Mouse (Mus musculus) ES-E14 (cell line): ENCODE results near the gene Pik3ip1. TPM values are rescaled to one million over a fixed set of nuclear protein-coding genes. Genes with fewer than 3 reads are reported as not detected.

Experiments
- DNase-seq: peaks from one replicate; pipeline ENCODE4 v3.0.0-alpha.2; 2013; ENCODE audit warnings: low read depth, low spot score
- H3K27ac ChIP-seq: 2 replicates; pipeline ENCODE4 v1.5.1; 2012; ENCODE audit warnings: low read depth, mild to moderate bottlenecking, low read length, moderate library complexity, mixed read lengths; ENCODE audit not compliant: poor library complexity, insufficient read depth, severe bottlenecking
- H3K36me3 ChIP-seq: 2 replicates; pipeline ENCODE4 v1.6.1; 2012; ENCODE audit warnings: mild to moderate bottlenecking, low read length, moderate library complexity, mixed read lengths; ENCODE audit not compliant: control insufficient read depth, poor library complexity, insufficient read depth, severe bottlenecking
- H3K4me1 ChIP-seq, 2 experiments: fragments of 150-350 bp in 1 of 2; sonication (generic) in 1 of 2; 2 replicates each; pipeline ENCODE4 v1.6.1; 2012; ENCODE audit warnings: low read length in 2 of 2, mild to moderate bottlenecking in 1 of 2, mixed read lengths in 1 of 2; ENCODE audit not compliant: control insufficient read depth in 2 of 2, insufficient read depth in 2 of 2, poor library complexity in 1 of 2
- H3K4me3 ChIP-seq, 2 experiments: fragments of 150-350 bp in 1 of 2; sonication (generic) in 1 of 2; 2 replicates each; pipeline ENCODE4 v1.5.1; 2012; ENCODE audit warnings: low read length in 2 of 2, low read depth in 1 of 2, mild to moderate bottlenecking in 1 of 2, mixed read lengths in 1 of 2; ENCODE audit not compliant: insufficient read depth in 1 of 2, poor library complexity in 1 of 2, severe bottlenecking in 1 of 2
- H3K9ac ChIP-seq: 2 replicates; pipeline ENCODE4 v1.6.1; 2012; ENCODE audit warnings: low read depth, mild to moderate bottlenecking, low read length, mixed read lengths; ENCODE audit not compliant: poor library complexity, insufficient read depth, severe bottlenecking
- H3K9me3 ChIP-seq: fragments of 150-350 bp; sonication (generic); 2 replicates; pipeline ENCODE4 v1.6.1; 2012; ENCODE audit warnings: low read depth, mild to moderate bottlenecking, low read length; ENCODE audit not compliant: control insufficient read depth, insufficient read depth
- CHD2 ChIP-seq: IDR thresholded peaks from 2 replicates; pipeline ENCODE4 v1.6.1; 2014; ENCODE audit warnings: mild to moderate bottlenecking, low read depth, low read length, inconsistent platforms
- HCFC1 ChIP-seq: IDR thresholded peaks from 2 replicates; pipeline ENCODE4 v1.6.1; 2012; ENCODE audit warnings: low read length, inconsistent platforms, borderline replicate concordance; ENCODE audit not compliant: insufficient read depth
- MAFK ChIP-seq: IDR thresholded peaks from 2 replicates; pipeline ENCODE4 v1.6.1; 2014; ENCODE audit warnings: mild to moderate bottlenecking, low read depth, low read length, inconsistent platforms; ENCODE audit not compliant: insufficient read depth
- ZC3H11A ChIP-seq: IDR thresholded peaks from 2 replicates; pipeline ENCODE4 v1.6.1; 2012; ENCODE audit warnings: low read depth, mild to moderate bottlenecking, inconsistent platforms, low read length, borderline replicate concordance
- ZNF384 ChIP-seq: IDR thresholded peaks from 2 replicates; pipeline ENCODE4 v1.6.1; 2012; ENCODE audit warnings: low read depth, low read length, inconsistent platforms
- in situ Hi-C, 2 experiments: fragments of 600-800 bp; cut with MboI; formaldehyde crosslinking; loops; one replicate each; pipeline ENCODE4 v1.15.1; 2025; ENCODE audit warnings: low sequenced_read_pairs in 2 of 2, inconsistent platforms in 1 of 2; ENCODE audit not compliant: unreplicated experiment in 2 of 2
- total RNA-seq: library from RNA; depleted of rRNA; stranded (reverse); fragments of 300-350 nt; gene quantifications from 2 replicates; pipeline ENCODE4 v1.2.3, GENCODE M21; 2012

The Pik3ip1 gene
- total RNA-seq, 1 experiment = 8.5 TPM

DNA sequence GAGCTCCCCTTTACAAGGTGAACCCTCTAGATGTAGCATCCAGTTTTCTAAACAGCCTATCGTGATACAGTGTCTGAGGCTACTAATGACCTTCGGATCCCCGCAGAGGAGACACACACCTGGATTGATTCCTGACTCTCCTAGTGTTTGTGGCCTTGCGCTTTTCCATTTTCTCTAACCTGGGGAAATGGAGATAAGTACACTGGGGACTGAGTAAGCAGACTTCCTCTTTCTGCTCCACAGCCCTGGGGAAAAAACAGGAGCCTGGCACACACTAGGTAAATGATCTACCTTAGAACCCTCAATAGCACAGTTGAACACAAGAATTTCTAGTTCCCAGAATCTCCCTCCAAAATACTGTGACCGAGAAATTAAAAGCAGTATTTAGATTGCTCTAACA is 42.3 kb upstream of the Pik3ip1 start:
- Histone ChIP-seq H3K4me1 (peaks cover 2 to 3% of the 10 kb centered on the region in 2 experiments; a peak in 2 of 4 replicates), H3K9me3 (no peaks in the 10 kb centered on the region), H3K9ac (no peak overlapping the region; the same call in 1 of the 2 replicates), H3K4me3 (peak overlapping the region in 1 of 2 experiments; percentile 99; a peak in 2 of 4 replicates), H3K27ac (no peak overlapping the region), H3K36me3 (peaks cover 11% of the 10 kb centered on the region; the same call in 1 of the 2 replicates)
- no peak for DNase-seq
- in situ Hi-C loops = no loop called here
- TF ChIP-seq HCFC1 = no peak
- no peak for TF ChIP-seq CHD2
- TF ChIP-seq MAFK = no peak
- no peak for TF ChIP-seq ZNF384
- TF ChIP-seq ZC3H11A = no peak

DNA sequence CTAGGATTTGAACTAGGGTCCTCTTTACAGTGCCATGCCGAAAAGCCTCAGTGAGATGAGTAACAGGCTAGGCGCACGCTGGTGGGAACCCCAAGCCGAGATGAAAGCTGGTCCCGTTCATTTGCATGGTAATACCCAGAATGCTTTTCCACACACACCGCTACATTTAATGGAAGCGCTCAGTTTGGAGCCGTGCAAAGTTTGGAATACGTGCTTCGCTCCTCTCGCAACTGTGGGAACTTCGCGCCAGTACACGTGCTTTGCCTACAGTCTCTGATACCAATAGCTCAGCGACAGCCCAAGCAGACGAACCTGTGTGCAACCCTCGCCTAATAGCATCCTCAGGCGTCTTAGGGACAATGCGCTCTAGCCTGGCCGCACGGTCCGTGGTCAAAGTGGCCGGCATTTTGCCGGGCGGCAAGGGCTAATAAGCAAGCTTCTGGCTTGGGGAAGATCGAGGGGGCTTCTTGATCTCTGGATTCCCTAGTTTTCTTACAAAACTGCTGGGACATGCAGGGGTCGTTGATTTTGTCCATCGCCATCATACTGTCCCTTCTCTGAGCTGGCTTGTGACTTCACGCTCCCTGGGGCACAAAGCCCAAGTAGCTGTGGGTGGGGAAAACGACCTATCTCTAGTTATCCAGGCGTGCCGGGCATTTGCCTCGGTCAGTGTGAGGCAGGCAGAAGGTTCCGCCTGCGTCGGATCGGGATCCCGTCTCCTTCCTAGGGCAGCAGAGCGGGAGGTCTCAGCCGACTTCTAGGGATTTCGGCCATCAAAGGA is 41.5 kb upstream of the Pik3ip1 start, which contains the start of gene Patz1:
Gene Patz1 (plus strand): TSS at position 354 of the 781 bp plus-strand sequence.
- Histone ChIP-seq H3K27ac (peak within 1 kb of the TSS; percentile 99), H3K9me3 (no peaks in the 10 kb centered on the region), H3K9ac (peak within 1 kb of the TSS; percentile 98), H3K4me3 (peak within 1 kb of the TSS; percentile 96 to 99), H3K36me3 (peaks cover 15% of the 10 kb centered on the region), H3K4me1 (peaks cover 2 to 3% of the 10 kb centered on the region in 2 experiments)
- no peak for DNase-seq
- TF ChIP-seq HCFC1 (no peak), MAFK (no peak), ZNF384 (no peak), ZC3H11A (no peak), CHD2 (no peak)
- in situ Hi-C loops = no loop called here

DNA sequence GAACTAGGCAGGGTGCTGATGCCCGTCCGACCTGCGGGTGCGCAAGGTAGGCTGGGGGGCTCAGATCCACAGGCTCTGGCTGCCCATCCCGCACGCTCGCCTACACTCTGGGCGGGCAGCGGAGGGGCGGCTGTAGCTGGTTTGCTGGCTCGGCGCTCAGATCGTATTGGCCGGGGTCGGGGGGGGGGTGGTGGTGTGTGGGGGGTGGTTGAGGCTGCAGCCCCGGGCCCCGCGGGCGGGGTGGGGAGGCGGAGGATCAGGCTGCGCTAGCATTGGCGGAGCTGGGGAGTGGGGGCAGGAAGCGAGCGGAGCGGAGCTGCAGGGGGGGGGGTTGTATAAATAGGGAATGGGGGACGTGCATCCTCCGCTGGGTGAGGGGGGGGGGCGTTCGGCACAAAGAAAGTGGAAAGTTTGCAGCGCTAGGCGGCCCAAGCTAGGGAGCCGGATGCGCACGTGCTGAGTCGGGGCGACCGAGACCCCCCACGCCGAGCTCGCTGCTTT is 40.8 kb upstream of the Pik3ip1 start:
- no peak for DNase-seq
- in situ Hi-C loops = no loop called here
- Histone ChIP-seq H3K4me3 (peak overlapping the region; percentile 96 to 99), H3K36me3 (peaks cover 22% of the 10 kb centered on the region), H3K9ac (peak overlapping the region; percentile 98), H3K9me3 (no peaks in the 10 kb centered on the region), H3K4me1 (peaks cover 2 to 3% of the 10 kb centered on the region in 2 experiments), H3K27ac (peak overlapping the region; percentile 99)
- TF ChIP-seq ZC3H11A (no peak), CHD2 (no peak), MAFK (no peak), HCFC1 (no peak), ZNF384 (no peak)

DNA sequence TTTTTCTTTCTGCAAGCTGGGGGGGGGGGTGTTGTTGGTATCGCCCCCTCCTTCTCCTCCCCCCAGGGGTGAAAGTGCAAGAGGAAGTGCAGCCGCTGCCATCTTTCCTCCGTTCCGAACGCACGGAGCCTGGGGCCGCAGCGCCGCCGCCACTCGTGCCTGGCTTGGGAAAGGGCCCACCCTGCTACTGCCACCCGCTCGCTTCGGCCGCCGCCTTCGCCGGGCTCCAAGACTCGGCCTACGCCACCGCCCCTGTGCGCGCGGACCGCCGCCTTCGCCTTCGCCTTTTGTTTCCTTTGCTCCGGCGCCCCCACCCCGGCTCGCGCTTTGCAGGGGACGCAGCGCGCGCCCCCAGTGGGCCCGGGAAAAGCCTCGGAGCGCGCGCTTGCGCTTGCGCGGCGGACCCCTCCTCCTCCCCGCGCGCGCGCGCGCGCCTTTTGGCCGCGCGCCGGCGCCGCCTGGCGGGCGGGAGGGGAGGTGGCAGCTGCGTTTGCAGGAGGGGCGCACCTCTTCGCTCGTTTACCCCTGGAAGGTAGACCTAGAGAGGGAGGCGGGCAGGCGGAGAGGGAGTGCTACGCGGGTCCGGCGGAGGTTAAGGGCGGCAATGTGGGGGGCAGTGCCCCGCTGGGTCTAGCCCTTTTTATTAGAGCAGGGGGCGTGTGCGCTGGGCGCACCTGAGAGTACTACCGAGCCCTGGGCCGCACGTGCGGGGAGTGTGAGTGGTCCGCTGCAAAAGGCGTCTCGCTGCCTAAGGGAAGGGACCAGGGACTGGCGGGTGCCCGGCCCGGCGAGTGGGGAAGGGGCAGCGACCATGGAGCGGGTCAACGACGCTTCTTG is 40.2 kb upstream of the Pik3ip1 start:
- H3K36me3 ChIP-seq = peaks cover 27% of the 10 kb centered on the region
- peak overlapping the region; percentile 99 for H3K27ac ChIP-seq
- TF ChIP-seq HCFC1 = peak; percentile 69; the same call in 1 of the 2 replicates
- no peak for TF ChIP-seq ZC3H11A
- peak; percentile 81 for TF ChIP-seq ZNF384
- no peak for TF ChIP-seq CHD2
- no peak for TF ChIP-seq MAFK
- H3K9ac ChIP-seq = peak overlapping the region; percentile 98
- in situ Hi-C loops = no loop called here
- peaks cover 3 to 5% of the 10 kb centered on the region in 2 experiments for H3K4me1 ChIP-seq
- H3K9me3 ChIP-seq = no peaks in the 10 kb centered on the region
- DNase-seq = peak; percentile 85
- peak overlapping the region; percentile 96 to 99 for H3K4me3 ChIP-seq
